Mouse (Mus musculus): Measurements from ENCODE around the gene Slc19a1.

The Slc19a1 gene

DNA sequence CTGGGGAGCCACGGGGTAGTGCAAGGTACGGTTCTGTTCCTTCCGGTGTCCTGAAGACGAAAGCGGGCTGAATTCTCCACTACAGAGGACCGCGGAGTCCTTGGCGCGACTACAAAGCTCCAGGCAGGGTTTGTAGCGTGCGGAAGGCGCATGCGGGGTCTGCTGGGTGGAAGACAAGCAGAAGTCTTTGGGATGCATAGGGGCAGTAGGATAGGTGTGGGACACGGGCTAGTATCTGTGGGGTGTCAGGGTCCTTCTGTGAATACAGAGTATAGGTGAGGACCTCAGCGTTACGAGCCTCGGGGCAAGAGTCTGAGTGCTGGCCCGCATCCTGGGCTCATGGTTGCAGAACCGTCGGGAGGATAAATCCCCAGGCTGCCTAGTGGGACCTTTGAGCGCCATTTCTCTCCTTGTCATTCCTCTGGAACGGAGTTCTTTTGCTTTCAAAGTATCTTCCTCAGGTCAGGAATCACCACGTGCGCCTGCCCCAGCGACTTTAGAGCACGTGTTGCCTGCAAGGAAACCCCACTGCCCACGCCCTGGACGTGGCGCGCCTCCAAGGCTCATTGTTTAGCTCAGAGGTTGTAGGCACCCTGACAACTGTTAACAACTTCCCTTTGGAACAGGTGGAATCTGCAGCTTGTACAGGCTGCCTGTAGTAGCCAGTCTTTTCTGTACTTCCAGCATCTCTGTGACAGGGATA lies 1.4 kb downstream of the Slc19a1 start:
- peak; percentile 65 to 71 for DNase-seq

DNA sequence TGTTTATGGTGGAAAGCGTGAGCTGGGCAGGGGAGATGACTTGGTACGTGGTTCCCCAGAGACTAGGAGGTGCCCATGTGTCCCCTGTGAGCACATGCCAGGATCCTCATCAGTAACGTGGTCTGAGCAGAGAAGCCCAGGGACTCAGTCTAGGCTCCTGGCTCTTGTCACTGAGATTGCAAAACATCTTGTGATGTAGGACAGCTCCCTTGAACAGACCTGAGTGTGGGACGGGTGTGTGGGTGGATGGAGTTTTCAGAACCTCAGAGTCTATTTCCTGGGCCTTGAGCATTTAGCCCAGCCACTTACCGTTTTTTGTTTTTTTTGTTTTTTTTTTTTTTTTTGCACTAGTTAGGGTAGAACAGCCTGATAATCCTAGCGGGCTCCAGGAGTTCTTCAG lies 3.4 kb downstream of the Slc19a1 start:
- DNase-seq = no peak

DNA sequence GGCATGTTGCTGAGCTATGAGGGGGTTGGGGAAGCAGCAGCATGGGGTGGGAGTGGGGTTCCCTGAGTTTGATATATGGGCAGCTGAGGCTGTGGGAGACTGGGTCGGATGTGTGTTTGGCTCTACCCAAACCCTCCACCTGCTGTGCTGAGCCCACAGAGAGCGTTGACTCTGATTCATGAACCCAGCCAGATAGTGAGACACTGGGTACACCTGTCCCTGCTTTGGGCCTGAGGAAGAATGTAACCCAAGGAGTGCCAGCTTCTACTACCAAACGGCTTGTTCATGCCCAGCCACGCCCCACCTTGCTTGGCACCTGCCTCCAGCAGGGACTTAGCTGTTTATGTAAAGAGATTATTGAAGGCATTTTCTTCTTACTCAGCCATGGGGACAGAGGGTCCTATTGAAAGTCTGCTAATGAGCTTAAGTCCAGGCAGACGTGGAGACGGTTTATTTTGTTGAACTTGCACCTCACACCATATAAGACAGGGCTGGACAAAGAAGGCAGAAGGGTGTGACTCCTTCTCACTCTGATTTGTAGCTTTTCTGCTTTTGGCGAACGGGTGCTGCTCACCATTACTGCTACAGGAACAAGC lies 6.6 kb downstream of the Slc19a1 start:
- DNase-seq = no peak

DNA sequence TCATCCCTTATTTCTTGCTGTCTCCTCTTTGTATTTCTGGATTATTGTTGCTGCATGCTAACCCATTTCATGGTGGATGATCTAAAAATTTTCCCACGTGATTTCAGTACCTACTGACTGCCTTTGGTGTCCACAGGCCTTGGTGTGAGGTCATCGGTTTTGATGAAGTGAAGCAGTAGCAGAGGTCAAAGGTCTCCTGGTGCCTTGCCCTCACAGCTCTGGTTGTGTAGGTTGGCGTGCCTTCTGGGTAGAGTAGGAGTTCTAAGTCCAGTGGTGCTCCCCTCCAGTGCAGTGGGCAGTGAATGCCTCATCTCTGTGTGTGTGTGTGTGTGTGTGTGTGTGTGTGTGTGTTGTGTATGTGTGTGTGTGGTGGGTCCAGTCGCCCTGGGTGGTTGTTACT lies 16.2 kb downstream of the Slc19a1 start:
- peak; percentile 44 to 52 for DNase-seq

DNA sequence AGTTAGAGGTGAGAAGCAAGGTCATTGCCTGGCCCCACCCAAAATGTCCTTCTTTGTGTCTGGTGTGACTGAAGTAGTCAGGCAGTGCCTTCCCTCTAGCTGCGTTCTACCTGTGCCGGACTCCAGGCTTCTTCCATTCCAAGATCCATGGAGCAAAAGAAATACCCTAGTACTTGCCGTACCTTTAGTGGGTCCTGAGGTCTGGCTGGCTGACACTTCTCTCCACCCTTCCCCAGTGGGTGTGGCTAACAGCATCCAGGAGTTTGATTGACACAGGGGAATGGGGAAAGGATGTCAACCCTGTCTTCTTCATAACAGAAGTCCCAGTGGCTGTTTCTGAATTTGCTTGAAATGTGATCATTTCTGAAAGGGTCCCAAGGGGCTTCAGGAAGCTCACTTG lies 16.6 kb downstream of the Slc19a1 start:
- no peak for DNase-seq

DNA sequence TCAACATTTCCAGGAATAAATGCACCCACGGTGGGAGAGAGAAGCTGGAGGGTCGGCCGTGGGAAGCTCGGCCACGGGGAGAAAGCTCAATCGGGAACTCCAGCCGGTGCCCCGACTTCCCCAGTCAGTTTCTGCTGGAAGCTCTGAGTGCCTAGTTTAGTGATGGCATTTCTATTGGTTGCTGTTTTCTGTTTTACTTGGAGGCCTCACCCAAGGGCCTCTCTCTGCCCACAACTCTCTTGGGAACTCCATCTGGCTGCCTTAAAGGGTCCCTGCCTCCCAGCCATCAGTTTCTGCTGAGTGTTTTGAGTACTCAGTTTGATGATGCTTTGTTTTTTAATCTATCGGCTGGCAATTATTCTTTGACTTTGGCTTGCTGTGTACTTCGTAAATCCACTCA lies 24.7 kb downstream of the Slc19a1 start:
- no peak for DNase-seq

DNA sequence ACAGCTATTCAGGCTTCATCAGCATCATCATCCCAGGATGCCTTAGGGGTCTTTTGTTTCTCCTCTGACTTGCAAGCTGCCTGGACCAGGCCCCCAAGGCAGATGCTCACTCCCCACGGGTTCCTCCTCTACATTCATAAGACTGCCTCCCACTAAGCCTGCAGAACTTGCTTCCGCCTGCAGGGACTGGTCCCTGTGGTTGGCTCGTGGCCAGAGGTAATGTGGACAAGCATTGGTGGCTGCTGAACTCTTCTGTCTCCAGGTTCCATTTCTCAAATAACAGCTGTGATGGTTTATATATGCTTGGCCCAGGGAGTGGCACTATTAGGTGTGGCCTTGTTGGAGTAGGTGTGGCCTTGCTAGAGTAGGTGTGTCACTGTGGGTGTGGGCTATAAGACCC lies 29.4 kb downstream of the Slc19a1 start:
- no peak for DNase-seq

DNA sequence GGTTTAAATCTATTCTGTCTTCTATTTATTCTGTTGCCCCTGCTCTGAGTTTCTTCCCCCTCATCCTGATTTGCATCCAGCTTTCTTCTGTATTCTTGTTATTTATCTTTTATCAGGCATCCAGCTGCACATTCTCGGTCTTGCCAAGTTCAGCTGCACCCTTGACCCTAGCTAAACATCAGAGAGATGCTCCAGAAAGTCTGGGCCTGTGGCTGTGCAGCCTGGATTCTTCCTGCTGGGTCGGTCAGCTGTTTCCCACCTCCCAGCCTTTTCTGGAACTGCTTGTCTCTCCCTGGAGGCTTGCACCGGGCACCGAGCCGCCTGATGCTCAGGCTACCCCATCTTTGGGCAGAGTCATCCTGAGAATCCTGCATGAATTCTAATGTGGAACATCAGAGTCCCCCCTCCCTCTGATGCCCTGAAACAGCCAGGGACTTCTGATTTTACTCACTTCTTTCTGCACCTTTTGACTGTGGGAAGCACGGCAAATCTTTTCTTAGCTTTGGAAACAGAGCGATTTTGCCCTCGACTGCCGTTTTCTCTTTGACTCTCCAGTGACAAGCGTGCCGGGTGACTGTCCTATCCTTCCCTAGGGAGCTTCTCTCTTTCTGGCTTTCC lies 30.5 kb downstream of the Slc19a1 start:
- peak in 1 of 2 experiments; percentile 41 for DNase-seq

DNA sequence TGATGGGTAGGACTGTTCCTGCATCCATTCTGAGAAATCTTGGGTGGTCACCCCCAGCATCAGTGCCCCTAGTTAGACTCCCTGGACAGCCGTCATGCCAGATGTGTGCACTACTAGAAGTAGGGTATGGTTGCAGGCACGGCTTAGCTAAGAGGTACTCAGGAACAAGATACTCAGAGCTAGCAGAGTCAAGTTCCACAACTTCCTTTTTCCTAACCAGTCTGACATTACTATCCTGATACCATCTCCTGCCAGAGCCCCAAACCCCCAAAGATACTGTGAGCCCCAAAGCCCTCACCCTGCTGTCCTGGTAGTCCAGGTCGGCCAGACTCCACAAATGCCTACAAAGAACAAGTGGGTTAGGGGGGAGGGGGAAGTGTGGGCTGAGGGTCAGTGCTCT lies 32.2 kb downstream of the Slc19a1 start:
- no peak for DNase-seq

DNA sequence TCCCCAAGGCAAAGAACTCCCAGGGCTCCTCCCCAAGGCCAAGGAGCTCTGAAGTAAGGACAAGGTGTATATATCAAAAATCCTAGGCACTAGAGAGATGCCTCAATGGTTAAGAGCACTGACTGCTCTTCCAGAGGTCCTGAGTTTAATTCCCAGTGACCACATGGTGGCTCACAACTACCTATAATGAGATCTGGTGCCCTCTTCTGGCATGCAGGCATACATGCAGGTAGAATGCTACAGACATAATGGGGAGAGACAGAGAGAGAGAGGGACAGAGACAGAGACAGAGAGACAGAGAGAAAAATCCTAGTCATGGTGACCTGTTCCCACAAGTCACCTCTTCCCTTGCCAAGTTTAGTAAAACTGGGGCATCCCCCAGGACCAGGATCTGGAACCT lies 32.6 kb downstream of the Slc19a1 start:
- no peak for DNase-seq

DNA sequence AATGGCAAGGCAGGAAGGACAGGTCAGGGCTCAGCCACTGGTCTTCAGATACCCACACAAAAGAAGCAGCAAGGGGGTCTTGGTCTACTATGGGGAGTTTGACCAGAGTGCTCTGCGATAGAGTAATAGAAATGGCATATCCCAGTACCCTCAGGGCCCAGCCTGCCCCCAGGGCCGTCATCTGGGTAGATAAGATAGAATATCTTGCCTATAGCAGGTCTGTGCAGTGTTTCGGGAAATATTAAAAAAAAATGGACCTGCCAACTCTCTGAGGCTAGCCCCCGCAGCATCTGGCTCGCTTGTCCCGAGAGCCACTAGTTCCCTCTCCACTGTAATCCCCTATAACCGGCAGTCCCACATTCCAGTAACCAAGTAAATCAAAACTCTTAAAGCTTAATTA lies 36.4 kb downstream of the Slc19a1 start:
- no peak for DNase-seq

DNA sequence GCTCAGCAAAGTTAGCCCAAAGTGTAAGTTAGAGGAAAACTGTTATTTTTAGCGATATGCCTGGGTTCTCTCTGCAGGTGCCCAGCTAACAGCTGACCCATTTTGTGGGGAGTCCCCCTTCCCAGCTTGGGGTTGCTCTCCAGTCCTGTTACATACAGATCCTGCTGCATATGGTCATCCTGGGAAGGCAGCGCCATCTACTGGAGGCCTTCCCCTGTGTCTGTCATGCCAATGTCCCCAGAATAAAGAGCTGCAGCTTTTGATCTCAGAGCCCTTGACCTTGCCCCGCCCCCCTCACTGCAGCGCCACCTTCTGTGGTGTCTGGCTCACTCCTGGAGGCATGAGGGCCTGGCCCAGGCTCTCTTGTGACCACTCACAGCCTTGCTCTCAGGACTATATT lies 38.0 kb downstream of the Slc19a1 start:
- DNase-seq = peak; percentile 62 to 80

DNA sequence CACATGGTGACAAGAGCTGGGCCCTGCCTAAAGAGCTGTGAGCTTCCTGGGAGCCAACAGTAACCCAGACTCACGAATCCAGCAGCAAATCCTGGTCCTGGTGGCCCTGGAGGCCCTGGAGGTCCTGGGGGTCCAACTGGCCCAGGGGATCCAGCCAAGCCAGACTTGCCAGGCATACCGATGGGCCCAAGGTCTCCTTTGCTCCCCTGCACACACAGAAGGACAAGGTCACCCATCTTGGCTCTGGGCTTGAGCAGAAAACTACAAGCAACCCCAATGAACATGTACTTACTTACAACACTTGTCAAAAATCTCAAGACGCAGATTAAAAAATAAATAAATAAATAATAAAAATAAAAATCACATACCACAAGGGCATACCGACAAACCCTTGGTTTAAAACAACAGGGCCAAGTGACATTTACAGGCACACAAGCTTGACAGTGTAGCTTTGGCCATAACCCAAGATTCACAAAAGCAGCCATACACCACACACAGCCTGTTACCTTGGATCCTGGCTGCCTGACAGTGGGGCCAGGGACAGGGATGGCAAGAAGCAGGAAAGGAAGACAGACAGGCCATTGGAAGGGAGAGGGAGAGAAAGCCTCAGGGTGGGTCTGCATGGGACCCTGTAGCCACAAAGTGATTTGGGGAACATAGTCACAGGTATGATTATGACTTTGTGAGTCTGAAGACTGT lies 42.4 kb downstream of the Slc19a1 start:
- DNase-seq = no peak

DNA sequence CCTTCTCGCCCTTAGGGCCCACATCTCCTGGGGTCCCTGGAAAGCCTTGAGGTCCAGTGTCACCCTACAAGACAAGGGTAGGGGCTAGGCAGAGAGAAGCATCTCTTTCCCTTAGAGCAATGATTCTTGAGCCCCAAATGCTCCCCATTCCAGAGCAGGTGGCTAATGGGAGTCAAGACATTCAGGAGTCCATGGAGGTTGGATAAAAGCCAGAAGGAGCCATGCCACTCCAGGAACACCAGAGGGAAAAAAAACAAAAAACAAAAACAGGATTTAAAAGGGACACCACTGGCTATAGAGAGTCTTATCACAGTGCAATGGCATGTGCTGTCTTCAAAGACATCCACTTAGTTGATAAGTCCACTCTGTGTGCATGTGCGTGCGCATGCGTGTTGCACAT lies 46.4 kb downstream of the Slc19a1 start:
- peak in 1 of 2 experiments; percentile 16 for DNase-seq

DNA sequence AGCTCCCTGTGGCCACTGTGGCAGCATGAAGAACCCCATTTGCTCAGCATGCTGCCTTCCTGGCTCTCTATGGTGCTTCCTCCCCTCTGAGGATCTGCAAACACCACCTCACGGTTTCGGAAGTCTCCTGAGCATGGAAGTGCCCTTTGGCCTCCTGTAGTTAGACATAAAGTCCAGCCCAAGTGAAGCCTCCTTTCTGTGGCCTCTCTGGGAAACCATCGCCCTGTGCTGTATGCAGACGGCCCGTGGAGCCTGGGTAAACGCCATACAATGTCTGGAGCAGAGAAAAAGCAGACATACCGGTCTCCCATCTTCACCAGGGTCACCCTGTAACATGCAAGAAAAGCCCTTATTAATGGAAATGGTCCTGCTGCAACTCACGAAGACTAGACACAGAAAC lies 46.9 kb downstream of the Slc19a1 start:
- peak; percentile 77 to 78 for DNase-seq

DNA sequence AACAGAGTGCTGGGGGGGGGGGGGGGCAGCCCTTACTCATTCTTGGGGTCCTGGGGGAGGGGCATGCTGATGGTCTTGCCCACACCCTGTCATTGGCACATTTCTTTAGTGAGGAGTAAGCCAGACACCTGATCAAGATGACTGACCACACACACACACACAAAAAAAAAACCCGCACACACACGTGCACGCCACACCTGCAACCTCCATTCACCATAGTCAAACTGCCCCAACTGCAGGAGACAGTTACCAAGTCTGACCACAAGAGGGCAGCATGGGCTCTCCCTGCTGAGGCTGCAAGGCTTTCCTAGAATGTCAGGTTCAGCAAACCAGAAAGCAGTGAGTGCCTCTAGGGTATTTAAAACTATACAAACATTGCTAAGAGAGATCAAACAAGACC lies 50.4 kb downstream of the Slc19a1 start:
- peak; percentile 79 to 88 for DNase-seq

DNA sequence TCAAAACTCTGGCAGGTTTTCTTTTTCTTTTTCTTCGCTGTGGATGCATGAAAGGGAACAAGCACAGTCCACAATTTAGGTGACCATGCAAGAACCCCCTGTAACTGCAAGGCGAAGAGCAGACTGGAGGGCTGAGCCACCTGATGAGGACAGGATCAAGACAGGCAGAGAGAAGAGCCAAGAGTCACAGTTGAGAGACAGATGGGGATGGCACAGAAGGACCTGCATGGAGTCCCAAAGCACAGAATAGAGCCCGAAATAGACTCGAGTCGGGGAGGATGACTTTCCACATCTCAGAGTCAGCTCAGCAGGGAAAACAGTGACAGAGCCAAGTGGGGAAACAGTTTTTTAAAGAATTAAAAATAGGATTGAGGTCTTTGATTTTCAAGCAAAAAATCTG lies 50.9 kb downstream of the Slc19a1 start:
- no peak for DNase-seq

DNA sequence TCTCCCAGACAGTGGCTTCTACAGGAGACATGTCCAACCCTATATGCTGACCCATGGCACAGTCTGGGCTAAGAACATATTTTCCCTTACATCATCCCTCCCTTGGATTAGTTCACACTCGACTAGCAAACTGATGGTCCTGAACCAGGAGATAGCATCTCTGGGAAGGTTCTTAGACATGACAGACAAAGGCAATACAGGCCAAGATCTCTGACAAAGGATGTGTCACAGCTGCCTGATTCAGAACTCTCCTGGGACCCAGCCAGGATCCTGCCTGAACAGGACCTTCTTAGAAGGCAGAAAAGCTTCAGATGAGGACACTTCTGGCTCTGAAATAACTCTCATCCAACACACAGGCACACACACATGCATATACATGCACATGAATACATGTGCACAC lies 52.5 kb downstream of the Slc19a1 start:
- DNase-seq = no peak

DNA sequence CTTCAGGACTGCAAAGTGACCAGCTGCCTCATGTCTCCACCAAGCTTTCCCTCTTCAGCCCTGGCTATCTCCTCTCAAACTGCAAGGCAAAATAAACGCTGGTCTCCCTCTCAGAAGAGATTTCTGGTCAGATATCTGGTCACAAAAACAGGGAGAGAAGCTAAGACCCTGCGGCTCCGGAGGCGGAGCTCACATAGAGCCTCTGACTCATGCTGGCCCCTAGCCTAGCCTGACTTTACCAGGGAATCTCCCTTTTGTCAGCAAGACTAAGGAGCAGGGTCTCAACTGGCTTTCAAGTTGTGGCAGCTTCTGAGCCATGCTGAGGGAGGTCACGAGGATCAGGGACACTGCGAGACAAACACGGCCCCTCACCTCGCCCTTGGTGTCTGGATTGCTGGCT lies 57.3 kb downstream of the Slc19a1 start:
- DNase-seq = peak in 1 of 2 experiments; percentile 34

DNA sequence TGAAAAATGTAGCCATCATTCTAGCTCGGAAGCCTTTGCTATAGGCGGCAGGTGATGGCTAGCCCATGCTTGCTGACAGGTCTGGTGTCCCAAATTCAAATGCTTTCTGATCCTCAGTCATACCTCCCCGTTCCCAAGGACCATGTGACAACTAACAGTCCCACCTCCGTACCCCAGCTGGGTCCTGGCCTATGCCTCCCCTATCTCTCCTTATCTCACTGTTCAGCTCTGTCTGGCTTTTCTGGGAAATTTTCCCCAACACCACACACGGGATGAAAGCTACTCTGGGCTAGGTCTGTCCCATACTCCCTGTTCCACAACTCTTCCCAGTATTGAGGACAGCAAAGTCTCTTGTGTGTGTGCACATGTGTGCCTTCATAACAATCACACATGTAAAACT lies 58.0 kb downstream of the Slc19a1 start:
- no peak for DNase-seq

DNA sequence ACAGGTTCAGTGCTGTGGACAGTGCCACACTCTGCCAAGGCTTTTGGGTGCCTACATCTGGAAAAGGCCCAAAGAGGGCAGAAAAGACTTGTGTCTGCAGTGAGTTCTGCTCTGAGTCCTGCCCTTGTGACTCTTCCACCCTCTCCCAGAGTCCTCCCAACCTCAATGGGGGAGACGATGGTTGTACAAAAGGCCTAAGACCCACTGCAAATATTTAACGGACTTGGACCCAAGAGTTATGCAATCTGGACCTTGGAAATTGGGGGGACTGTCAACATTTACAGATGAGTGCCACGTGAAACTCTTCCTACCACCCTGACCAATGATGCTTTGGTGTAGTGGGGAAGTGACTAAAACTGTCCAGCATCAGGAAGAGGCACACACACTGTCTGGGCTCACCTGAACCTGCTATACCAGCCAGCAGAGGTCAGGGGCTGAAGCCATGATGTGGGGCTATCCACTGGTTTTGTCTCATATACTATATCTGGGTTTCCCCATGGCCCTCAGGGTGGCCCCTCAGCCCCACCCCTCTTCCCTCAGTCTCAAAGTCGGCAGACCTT lies 59.6 kb downstream of the Slc19a1 start:
- no peak for DNase-seq

DNA sequence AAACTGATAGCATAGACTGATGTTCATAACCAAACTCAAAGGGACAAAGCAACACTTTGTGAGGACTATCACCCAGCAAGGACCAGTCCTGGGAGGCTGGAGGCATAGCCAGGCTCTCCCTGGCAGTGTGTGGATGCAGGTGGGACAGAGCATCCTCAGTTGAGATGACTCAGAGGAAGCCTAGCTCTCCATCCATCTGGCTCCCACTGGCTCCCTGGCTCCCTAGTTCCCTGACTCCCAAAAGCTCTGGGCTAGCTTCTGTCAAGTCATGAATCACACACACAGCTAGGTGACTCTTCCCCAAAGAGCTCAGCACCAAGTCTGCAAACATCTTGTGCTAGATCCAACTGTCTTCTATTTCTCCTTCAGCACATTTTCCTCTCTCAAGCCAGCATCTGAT lies 61.8 kb downstream of the Slc19a1 start:
- DNase-seq = no peak

DNA sequence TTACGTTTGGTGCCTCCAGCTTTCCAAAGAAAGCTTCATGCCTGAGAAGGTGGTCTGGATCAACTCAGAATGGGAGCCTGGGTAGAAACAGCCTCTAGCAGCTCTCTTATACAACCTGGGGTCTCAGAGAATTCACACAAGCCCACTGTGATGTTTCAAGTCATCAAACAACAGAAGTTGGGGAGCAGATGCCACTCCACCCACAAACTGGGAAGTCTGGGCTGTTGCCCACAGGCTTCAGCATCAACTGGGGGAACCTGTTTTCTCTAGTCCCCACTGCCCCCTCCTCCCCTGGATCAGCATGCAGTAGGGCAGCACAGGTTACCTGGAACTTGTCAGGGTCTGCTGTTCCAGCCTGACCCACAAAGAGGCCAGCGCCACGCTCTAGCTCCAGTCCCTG lies 63.6 kb downstream of the Slc19a1 start:
- no peak for DNase-seq
